In the genomic region with DNA sequence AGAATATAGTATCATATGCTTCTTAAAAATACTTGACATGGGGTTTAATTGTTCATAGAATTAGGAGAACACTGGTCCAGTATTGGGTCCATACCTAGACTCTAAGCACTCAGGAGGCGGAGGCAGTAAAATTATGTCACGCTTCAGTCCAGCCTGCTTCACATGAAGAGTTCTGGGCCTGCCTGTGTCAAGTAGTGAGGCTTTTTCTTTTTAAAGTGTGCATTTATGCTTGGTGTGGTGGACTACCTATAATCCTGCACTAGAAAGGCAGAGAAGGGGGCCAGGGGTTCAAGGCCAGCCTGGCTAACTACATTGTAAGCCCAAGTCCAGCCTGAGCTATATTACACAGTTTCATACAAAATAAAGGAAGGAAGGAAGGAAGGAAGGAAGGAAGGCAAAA, we compare ENCODE assay signal across 12 mouse cellular contexts. TPM values are rescaled to one million over a fixed set of nuclear protein-coding genes. Genes with fewer than 3 reads are reported as not detected.
DNase-seq lines count a peak whose midpoint lies in the region; ATAC-seq and TF ChIP-seq lines count a peak whose summit lies in the region.
"Had no signal": no experiment of that assay in that cellular context is flagged by ENCODE, and none has a peak within 500 bp of the region (broad histone marks: within the 10 kb centered on the region; RNA-seq: fewer than 3 reads in every experiment).

No protein-coding gene starts in this region.

- no peak for TF ChIP-seq POLR2A in CH12.LX (IDR thresholded peaks at IDR 0.05; ENCODE audit: low read depth, low read length)

- dilution Hi-C loops in CH12.LX (cut with MboI; ENCODE audit: extremely low pct_ligation_motif_present, extremely low pct_unique_long_range_greater_than_20kb, low sequenced_read_pairs) = no loop called here

- TF ChIP-seq EP300 in CH12.LX (IDR thresholded peaks at IDR 0.05; ENCODE audit: low read length) = no peak

- no peak for ATAC-seq in hindbrain, embryonic 12.5 days (ENCODE audit: low FRiP score)
- ATAC-seq in hindbrain, embryonic 14.5 days (ENCODE audit: low FRiP score) = no peak
- ATAC-seq in embryonic facial prominence, embryonic 12.5 days (ENCODE audit: insufficient number of reproducible peaks, insufficient read depth, low FRiP score, low TSS enrichment) = no peak
- no peak for ATAC-seq in limb, embryonic 13.5 days (ENCODE audit: low FRiP score, low read depth)

- no peaks in the 10 kb centered on the region for H3K79me2 ChIP-seq in CH12.LX (replicated peaks; ENCODE audit: control insufficient read depth, extremely low read depth, insufficient read depth, poor library complexity, severe bottlenecking)

- TF ChIP-seq CTCF in CH12.LX (conservative IDR thresholded peaks at IDR 0.05 in 1 of 2, IDR thresholded peaks at IDR 0.05 in 1 of 2; ENCODE audit: low read depth in 2 of 2, low read length in 2 of 2) = no peak

- H3K4me1 ChIP-seq in hindbrain, embryonic 12.5 days = peaks cover 15% of the 10 kb centered on the region
- H3K4me1 ChIP-seq in hindbrain, embryonic 14.5 days (replicated peaks; ENCODE audit: control insufficient read depth, insufficient read depth, low read length) = peaks cover 17% of the 10 kb centered on the region
- H3K4me1 ChIP-seq in CH12.LX (ENCODE audit: control insufficient read depth in 1 of 2, insufficient read depth in 2 of 2) = no peaks in the 10 kb centered on the region
- no peaks in the 10 kb centered on the region for H3K4me1 ChIP-seq in embryonic facial prominence, embryonic 12.5 days
- peaks cover 27% of the 10 kb centered on the region for H3K4me1 ChIP-seq in limb, embryonic 13.5 days

- 81% methylated on average over 2 of the region's 2 CpGs for WGBS in hindbrain, embryonic 12.5 days
- WGBS in hindbrain, embryonic 14.5 days = 85% methylated on average over 2 of the region's 2 CpGs
- WGBS in embryonic facial prominence, embryonic 12.5 days = 39% methylated on average over 2 of the region's 2 CpGs
- 28% methylated on average over 2 of the region's 2 CpGs for WGBS in limb, embryonic 13.5 days

- no peak overlapping the region for H3K9ac ChIP-seq in hindbrain, embryonic 12.5 days
- H3K9ac ChIP-seq in hindbrain, embryonic 14.5 days = no peak overlapping the region
- no peak overlapping the region for H3K9ac ChIP-seq in CH12.LX (ENCODE audit: insufficient read depth, low read depth)
- H3K9ac ChIP-seq in embryonic facial prominence, embryonic 12.5 days = peak overlapping the region; percentile 63
- peak overlapping the region; percentile 81 for H3K9ac ChIP-seq in limb, embryonic 13.5 days

- H3K36me3 ChIP-seq in hindbrain, embryonic 12.5 days = no peaks in the 10 kb centered on the region
- no peaks in the 10 kb centered on the region for H3K36me3 ChIP-seq in hindbrain, embryonic 14.5 days (replicated peaks; ENCODE audit: control insufficient read depth, insufficient read depth)
- no peaks in the 10 kb centered on the region for H3K36me3 ChIP-seq in CH12.LX (replicated peaks in 1 of 2; ENCODE audit: control insufficient read depth in 1 of 2, insufficient read depth in 1 of 2, low read length in 1 of 2)
- H3K36me3 ChIP-seq in embryonic facial prominence, embryonic 12.5 days = no peaks in the 10 kb centered on the region
- 0 out of 2 replicates have a peak, but pooled peaks cover 3% of the 10 kb centered on the region for H3K36me3 ChIP-seq in limb, embryonic 13.5 days
- H3K36me3 ChIP-seq: G1E had no signal

- in situ Hi-C loops in CH12.LX (cut with MboI; ENCODE audit: low pct_ligation_motif_present, low pct_unique_long_range_greater_than_20kb, low sequenced_read_pairs) = loop anchor here (5.0 kb wide), 1 partner anchor 85 kb away; no protein-coding TSS in a partner anchor

- H3K27ac ChIP-seq in hindbrain, embryonic 12.5 days = no peak overlapping the region
- H3K27ac ChIP-seq in hindbrain, embryonic 14.5 days = no peak overlapping the region
- H3K27ac ChIP-seq in CH12.LX (ENCODE audit: insufficient read depth, low read depth) = no peak overlapping the region
- peak overlapping the region; percentile 58 for H3K27ac ChIP-seq in embryonic facial prominence, embryonic 12.5 days
- peak overlapping the region; percentile 93 for H3K27ac ChIP-seq in limb, embryonic 13.5 days

- H3K27me3 ChIP-seq in hindbrain, embryonic 12.5 days = peaks cover 27% of the 10 kb centered on the region
- H3K27me3 ChIP-seq in hindbrain, embryonic 14.5 days (ENCODE audit: control insufficient read depth, insufficient read depth, low read length) = peaks cover 31% of the 10 kb centered on the region
- no peaks in the 10 kb centered on the region for H3K27me3 ChIP-seq in CH12.LX (replicated peaks)
- H3K27me3 ChIP-seq in embryonic facial prominence, embryonic 12.5 days = no peaks in the 10 kb centered on the region
- no peaks in the 10 kb centered on the region for H3K27me3 ChIP-seq in limb, embryonic 13.5 days

- peak overlapping the region; percentile 14; the same call in 1 of the 2 replicates for H3K4me3 ChIP-seq in hindbrain, embryonic 12.5 days
- no peak overlapping the region; the same call in 1 of the 2 replicates for H3K4me3 ChIP-seq in hindbrain, embryonic 14.5 days (replicated peaks; ENCODE audit: low read length)
- no peak overlapping the region for H3K4me3 ChIP-seq in CH12.LX (replicated peaks in 1 of 3; ENCODE audit: low read depth in 2 of 3, low read length in 2 of 3, poor library complexity in 1 of 3)
- H3K4me3 ChIP-seq in embryonic facial prominence, embryonic 12.5 days = peak overlapping the region; percentile 54
- peak overlapping the region; percentile 55 for H3K4me3 ChIP-seq in limb, embryonic 13.5 days

- no peak overlapping the region; the same call in 1 of the 2 replicates for H3K4me2 ChIP-seq in hindbrain, embryonic 12.5 days (replicated peaks)
- H3K4me2 ChIP-seq in hindbrain, embryonic 14.5 days (replicated peaks) = no peak overlapping the region; the same call in 1 of the 2 replicates
- H3K4me2 ChIP-seq in CH12.LX (ENCODE audit: insufficient read depth, low read depth, poor library complexity, severe bottlenecking) = peak overlapping the region; percentile 29; the same call in 1 of the 2 replicates
- peak overlapping the region; percentile 76 for H3K4me2 ChIP-seq in embryonic facial prominence, embryonic 12.5 days (replicated peaks)
- H3K4me2 ChIP-seq in limb, embryonic 13.5 days (replicated peaks) = peak overlapping the region; percentile 71

- H3K9me3 ChIP-seq in hindbrain, embryonic 12.5 days (replicated peaks) = no peaks in the 10 kb centered on the region
- H3K9me3 ChIP-seq in hindbrain, embryonic 14.5 days (ENCODE audit: control insufficient read depth, low read length) = no peaks in the 10 kb centered on the region
- no peaks in the 10 kb centered on the region for H3K9me3 ChIP-seq in CH12.LX (replicated peaks; ENCODE audit: low read length)
- no peaks in the 10 kb centered on the region for H3K9me3 ChIP-seq in embryonic facial prominence, embryonic 12.5 days
- H3K9me3 ChIP-seq in limb, embryonic 13.5 days = no peaks in the 10 kb centered on the region
- H3K9me3 ChIP-seq: G1E had no signal

- no peak for DNase-seq in hindbrain, embryonic 14.5 days (ENCODE audit: low spot score)
- DNase-seq in CH12.LX (ENCODE audit: extremely low read depth) = no peak
- no peak for DNase-seq in cerebellum, postnatal 10 days
- DNase-seq in right cerebral cortex, postnatal 36 days (ENCODE audit: low spot score in 2 of 2) = no peak
- DNase-seq in frontal cortex, postnatal 36 days (ENCODE audit: low spot score in 2 of 2) = no peak
- DNase-seq: adrenal gland, postnatal 25 days; cerebellum, postnatal 36 days; kidney, postnatal 14 days had no signal

- TF ChIP-seq RAD21 in CH12.LX (IDR thresholded peaks at IDR 0.05; ENCODE audit: low read depth, low read length) = no peak

TF ChIP-seq in CH12.LX, 34 proteins besides CTCF, POLR2A, EP300 and RAD21:
- TF ChIP-seq KAT2A (IDR thresholded peaks at IDR 0.05; ENCODE audit: insufficient replicate concordance, low read length) (no peak), IRF4 (IDR thresholded peaks at IDR 0.05; ENCODE audit: low read depth, low read length) (no peak), PAX5 (IDR thresholded peaks at IDR 0.05; ENCODE audit: low read length) (no peak), MYC (IDR thresholded peaks at IDR 0.05; ENCODE audit: low read depth, low read length) (no peak), RCOR1 (conservative IDR thresholded peaks at IDR 0.05; ENCODE audit: low read depth, low read length) (no peak), ETS1 (conservative IDR thresholded peaks at IDR 0.05; ENCODE audit: low read depth, low read length) (no peak), SIN3A (IDR thresholded peaks at IDR 0.05; ENCODE audit: low read length) (no peak), ZNF384 (IDR thresholded peaks at IDR 0.05; ENCODE audit: low read depth, low read length) (no peak), ZC3H11A (IDR thresholded peaks at IDR 0.05; ENCODE audit: low read depth, low read length) (no peak), UBTF (IDR thresholded peaks at IDR 0.05; ENCODE audit: low read depth, low read length) (no peak), ZMIZ1 (IDR thresholded peaks at IDR 0.05; ENCODE audit: low read depth, low read length) (no peak), POLR2AphosphoS2 (IDR thresholded peaks at IDR 0.05; ENCODE audit: low read depth, low read length) (no peak), JUND (conservative IDR thresholded peaks at IDR 0.05; ENCODE audit: low read depth, low read length) (no peak)

RNA-seq across cellular contexts. Expression of a gene that starts 1.8 kb away (rescaled TPM):
- polyA plus RNA-seq in hindbrain, embryonic 12.5 days (2016; fragmentation: Nextera tagmentation; extraction: Ambion mirVana) = 19.1 and 21.1 TPM in 2 replicates
- polyA plus RNA-seq in hindbrain, embryonic 14.5 days (2014; fragmentation: Nextera tagmentation; extraction: Ambion mirVana) = 5.0 and 5.4 TPM in 2 replicates
- total RNA-seq in CH12.LX (2012; rRNA removed) (4.7 and 6.8 TPM in 2 replicates), CH12.LX (2014; rRNA removed) (0.46 and 0.51 TPM in 2 replicates)
- 1.1 TPM in 2 replicates for polyA plus RNA-seq in CH12.LX (2012; ENCODE audit: insufficient read length, low read depth)
- polyA plus RNA-seq in embryonic facial prominence, embryonic 12.5 days (2016; fragmentation: Nextera tagmentation; extraction: Ambion mirVana) = 34.7 and 35.9 TPM in 2 replicates
- 53.1 and 53.5 TPM in 2 replicates for polyA plus RNA-seq in limb, embryonic 13.5 days (2015; fragmentation: Nextera tagmentation; extraction: Ambion mirVana)
- polyA plus RNA-seq: G1E had no signal

RNA-seq across cellular contexts. Expression of a gene that starts 38.2 kb away (rescaled TPM):
- 49.5 and 52.3 TPM in 2 replicates for polyA plus RNA-seq in hindbrain, embryonic 12.5 days (2016; fragmentation: Nextera tagmentation; extraction: Ambion mirVana)
- 36.8 and 40.4 TPM in 2 replicates for polyA plus RNA-seq in hindbrain, embryonic 14.5 days (2014; fragmentation: Nextera tagmentation; extraction: Ambion mirVana)
- total RNA-seq in CH12.LX (2012; rRNA removed) (14.5 and 20.2 TPM in 2 replicates), CH12.LX (2014; rRNA removed) (34.3 and 45.6 TPM in 2 replicates)
- polyA plus RNA-seq in CH12.LX (2012; ENCODE audit: insufficient read length, low read depth) = 21.9 and 27.4 TPM in 2 replicates
- 59.3 and 64.1 TPM in 2 replicates for polyA plus RNA-seq in embryonic facial prominence, embryonic 12.5 days (2016; fragmentation: Nextera tagmentation; extraction: Ambion mirVana)
- 70.2 and 70.9 TPM in 2 replicates for polyA plus RNA-seq in limb, embryonic 13.5 days (2015; fragmentation: Nextera tagmentation; extraction: Ambion mirVana)

Comparison
In these comparisons a context has a peak if more than half of its experiments do, and no peak if none do; other contexts are left out.
1. H3K4me3 ChIP-seq: peak in hindbrain, embryonic 12.5 days (single experiment), embryonic facial prominence, embryonic 12.5 days (single experiment) and limb, embryonic 13.5 days (single experiment); none in hindbrain, embryonic 14.5 days (single experiment) and CH12.LX (0 of 3).
2. H3K27ac ChIP-seq: peak in embryonic facial prominence, embryonic 12.5 days (single experiment) and limb, embryonic 13.5 days (single experiment); none in hindbrain, embryonic 12.5 days (single experiment), hindbrain, embryonic 14.5 days (single experiment) and CH12.LX (single experiment).
3. H3K4me2 ChIP-seq: peak in CH12.LX (single experiment), embryonic facial prominence, embryonic 12.5 days (single experiment) and limb, embryonic 13.5 days (single experiment); none in hindbrain, embryonic 12.5 days (single experiment) and hindbrain, embryonic 14.5 days (single experiment).
4. H3K9ac ChIP-seq: peak in embryonic facial prominence, embryonic 12.5 days (single experiment) and limb, embryonic 13.5 days (single experiment); none in hindbrain, embryonic 12.5 days (single experiment), hindbrain, embryonic 14.5 days (single experiment) and CH12.LX (single experiment).